Mouse (Mus musculus): Measurements from ENCODE around the gene Flrt3.

The Flrt3 gene

DNA sequence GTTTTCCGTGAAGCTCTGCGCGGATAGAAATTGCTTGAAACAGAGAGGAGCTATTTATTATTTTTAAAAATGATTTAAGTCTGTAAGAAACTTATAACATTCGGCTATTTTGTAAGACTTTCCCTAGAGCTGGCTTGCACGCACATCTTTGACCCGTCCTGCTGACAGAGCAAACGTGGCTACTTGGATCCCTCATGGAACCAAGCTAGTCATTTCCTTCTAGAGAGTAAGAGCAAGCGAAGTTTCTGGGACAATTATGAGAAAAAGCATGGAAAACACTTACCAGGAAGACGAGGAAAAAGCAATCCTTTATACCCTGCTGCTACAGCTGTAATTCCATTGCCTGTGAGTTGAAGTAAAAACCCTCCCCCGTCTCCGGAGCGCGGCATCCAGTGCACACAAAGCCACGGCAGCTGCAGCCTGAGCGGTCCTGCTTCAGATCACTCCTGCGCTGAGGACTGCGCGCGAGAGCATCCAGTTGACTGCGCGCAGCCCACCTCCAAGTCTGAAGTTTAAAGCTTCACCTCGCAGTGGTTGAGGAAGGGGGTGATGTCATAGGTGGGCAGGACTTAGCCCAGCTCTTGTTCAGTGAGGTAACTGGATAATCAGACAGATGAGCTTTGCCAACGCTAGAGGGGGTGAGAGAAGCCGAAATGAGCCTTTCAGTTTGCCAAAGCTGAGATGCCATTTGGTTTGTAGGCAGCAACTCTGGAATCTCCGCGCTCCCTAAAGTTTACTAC is at the start of gene Flrt3:
Gene Flrt3, minus strand, starts transcription at position 507 of the 740 bp plus-strand sequence.
- DNase-seq (ENCODE audit: low read depth, low spot score) = peak; percentile 99

DNA sequence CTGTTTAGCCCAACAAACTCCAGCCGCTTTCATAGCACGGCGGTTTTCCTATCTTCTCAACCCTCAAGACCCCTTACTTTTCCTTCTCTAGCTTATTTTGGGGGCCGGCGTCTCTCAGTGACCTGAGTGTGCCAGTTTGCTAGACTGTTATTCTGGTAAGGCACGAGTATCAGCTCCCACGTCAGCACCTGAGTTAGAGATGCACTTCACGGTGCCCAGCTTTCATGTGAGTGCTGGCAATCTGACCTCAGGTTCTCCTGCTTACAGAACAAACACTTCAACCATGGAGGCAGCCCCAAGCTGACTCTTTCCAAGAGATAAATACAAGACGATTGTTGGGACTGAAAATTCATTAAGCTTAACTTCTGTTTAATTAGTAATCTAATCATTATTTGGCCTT is 46.1 kb upstream of the Flrt3 start:
- no peak for DNase-seq (ENCODE audit: low read depth, low spot score)

DNA sequence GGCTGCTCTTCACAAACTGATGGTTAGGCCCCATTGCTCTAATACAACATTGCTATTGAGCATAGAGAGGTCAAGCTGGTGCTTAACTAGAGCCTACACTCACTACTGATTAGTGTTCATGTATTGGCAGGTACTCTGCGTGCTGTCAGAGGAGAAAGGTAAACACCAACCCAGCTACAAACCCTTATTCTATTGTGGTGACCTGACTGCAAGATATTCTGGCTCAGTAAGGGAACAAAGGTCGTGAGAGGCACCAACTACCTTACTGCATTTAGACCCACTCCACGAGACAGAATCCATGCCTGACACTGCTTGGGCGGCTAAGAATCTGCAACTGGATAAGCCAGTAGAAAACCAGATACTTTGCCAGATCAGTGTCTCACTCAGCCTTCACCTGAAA is 44.6 kb upstream of the Flrt3 start:
- no peak for DNase-seq (ENCODE audit: low read depth, low spot score)

DNA sequence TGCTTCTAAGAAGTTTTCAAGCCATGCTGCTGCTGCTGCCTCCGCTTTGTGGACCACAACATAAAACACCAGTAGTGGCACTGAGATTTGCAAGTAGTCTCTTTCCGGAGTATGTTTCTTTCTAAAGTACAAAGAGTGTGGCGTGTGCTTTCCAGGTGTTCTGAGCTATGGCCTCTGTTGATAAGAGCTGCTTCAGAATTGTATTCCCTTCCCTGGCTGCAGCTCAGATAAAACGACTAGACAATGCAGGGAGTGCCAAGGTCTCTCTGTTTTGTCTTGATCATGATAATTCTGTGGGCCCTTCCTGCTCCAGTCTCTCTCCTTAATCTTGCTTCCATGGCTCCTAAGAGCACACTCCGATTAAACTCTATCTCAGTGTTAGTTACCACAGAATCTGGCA is 36.3 kb upstream of the Flrt3 start:
- DNase-seq (ENCODE audit: low read depth, low spot score) = no peak

DNA sequence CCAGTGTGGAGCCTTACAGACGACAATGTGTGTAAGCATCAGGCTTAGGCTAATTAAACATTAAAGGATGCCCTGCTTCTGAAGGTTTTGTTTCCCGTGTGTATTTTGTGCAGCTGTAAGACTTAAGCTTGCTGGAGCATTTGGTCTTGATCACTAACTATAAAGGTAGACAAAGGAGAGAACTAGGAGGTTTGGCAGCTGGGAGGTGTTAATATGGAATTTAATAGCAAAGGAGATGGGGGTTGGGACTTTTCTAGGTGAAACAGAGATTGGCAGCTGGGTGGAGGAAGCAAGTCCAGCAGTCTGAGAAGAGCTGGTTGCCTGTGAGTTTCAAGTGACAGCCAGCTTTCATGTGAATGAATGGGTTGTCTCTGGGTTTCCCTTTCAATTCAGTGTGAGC is 34.0 kb upstream of the Flrt3 start:
- no peak for DNase-seq (ENCODE audit: low read depth, low spot score)

DNA sequence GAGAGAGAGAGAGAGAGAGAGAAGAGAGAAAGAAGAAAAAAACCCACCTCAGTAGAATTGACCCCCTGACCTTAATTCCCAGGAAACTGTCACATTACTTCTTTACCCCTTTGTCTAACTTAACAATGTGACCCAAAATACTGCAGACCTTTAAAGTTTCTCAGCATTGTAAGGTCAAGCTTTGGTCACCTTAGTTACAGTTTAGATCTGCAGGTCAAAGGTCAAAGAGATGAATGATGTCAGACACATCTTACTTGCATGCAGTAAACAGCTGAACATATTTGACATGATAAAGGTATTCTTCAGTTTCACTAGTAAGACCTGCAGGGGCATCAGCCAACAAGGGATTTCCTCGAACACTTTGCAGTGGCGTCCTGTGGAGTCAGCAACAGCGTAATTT is 32.9 kb upstream of the Flrt3 start:
- DNase-seq (ENCODE audit: low read depth, low spot score) = no peak

DNA sequence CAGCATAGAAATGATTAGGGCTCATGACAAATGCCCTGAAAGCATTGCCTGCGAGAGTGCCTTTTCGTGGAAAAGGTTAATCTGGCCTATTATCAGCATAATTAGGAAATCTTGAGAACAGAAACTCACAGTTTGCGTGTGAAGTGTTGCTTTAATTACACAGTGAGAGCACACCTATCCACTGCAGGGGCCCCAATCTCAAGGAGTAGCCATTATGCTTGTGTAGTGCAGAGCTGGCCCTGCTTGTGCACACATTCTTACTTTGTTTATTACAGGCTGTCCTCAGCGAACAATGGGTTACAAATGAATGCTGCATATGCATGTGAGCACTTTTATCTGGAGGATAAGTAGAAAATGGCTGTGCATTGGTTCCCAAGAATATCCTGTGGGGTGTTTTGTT is 32.1 kb upstream of the Flrt3 start:
- DNase-seq (ENCODE audit: low read depth, low spot score) = no peak

DNA sequence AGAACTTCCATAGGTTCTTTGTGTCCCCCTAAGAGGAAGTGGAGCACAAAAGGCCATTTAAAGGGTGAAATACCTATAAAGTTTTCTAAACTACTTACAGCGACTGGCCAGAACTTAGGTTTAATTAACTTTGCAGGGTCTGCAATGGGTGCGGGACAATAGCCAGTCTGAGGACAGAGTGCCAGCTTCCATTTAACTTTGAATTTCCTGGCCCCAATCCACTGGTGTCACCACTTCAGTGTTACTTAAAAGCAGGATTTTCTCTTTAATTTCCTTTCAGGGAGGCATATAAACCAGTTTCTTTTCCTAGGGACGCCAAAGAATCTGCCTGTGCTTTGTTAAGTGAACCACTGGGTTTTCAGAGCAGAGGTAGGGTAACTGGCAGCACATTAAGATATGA is 27.3 kb upstream of the Flrt3 start:
- DNase-seq (ENCODE audit: low read depth, low spot score) = no peak

DNA sequence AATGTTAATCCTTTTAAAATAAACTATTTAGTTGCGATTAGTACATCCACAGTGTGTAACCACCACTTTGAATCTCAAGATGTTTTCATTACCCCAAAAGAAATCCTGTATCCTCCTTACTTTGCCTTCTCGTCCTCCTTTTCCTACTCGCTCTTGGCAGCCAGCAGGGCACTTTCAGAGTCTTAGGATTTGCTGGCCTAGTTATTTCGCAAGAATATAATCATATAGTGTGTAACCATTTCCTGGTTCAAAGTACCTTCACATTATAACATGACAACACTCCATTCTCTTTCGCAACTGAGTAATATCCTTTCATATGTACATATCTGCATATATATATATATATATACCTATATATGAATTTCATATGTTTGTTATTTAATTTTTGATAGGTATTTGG is 22.6 kb upstream of the Flrt3 start:
- DNase-seq (ENCODE audit: low read depth, low spot score) = no peak

DNA sequence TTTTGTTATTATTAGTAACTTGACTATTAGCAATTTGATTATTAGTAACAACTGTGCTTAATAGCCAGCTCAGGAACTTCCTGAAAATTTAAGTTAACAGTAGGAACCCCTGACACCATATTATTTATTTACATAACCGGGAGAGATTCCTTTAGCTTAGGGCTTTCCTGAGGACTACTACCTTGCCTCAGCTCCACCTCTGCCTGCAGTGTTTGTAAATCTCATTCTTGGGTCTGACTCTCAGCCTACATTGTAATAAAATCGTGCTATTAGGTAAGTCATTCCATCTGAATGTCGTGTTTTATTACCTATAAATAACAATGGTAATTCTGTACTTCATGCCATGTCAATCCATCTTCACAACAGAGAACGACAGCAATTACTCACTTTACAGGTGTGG is 21.2 kb upstream of the Flrt3 start:
- no peak for DNase-seq (ENCODE audit: low read depth, low spot score)

DNA sequence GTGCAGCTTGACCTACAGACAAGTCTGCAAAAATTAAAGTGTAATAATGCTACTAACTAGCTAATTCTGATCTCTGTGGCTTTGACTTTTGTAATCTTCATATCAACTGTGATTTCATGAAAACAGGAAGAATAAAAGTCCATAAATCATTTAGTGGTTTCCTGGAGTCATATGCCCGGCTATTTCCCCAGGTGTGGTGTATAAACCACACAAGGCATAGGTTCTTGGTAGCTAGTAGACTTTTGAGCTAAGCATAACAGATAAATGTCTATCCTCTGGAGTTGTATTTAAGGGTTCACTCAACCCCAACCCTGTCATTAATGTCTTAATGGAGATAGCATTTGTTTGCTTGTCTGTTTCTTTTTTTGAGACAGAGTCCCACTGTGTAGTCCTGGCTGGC is 20.1 kb upstream of the Flrt3 start:
- DNase-seq (ENCODE audit: low read depth, low spot score) = no peak

DNA sequence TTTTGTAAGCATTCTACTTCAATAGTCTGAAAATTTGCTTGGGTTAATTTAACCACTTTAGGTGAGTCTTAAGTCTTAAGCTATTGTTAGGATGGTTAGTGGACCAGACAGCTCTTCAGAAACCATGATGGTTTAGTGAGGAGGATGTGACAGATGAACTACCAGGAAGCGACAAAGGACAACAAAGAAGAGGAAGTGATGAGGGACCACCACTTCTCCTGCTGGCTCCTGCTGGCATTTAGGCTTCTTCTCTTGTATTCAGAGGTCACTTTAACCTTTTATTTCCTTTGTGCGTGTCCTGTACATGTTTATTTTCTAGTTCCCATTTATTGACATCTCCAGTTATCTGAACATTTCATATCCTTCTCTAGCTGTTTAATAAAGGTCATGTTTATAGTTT is 19.6 kb upstream of the Flrt3 start:
- no peak for DNase-seq (ENCODE audit: low read depth, low spot score)

DNA sequence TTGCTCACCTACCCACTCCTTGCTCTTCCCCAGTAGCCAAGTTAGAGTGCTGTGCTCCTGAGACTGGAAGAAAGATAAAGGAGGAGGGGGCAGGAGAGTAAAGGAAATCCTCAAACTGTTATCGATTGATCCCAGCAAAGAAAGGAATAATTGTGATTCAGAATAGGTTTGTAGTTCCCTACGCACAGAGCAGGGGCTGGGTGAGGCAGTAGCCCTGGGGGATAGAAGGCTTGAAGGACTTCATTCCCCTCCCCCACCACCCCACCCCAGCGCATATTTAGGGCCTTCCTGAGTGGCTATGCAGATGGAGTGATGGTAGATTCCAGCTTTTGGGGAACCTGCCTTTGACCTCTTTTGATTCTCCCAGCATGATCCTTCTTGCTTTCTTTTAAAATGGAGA is 5.5 kb upstream of the Flrt3 start:
- no peak for DNase-seq (ENCODE audit: low read depth, low spot score)

DNA sequence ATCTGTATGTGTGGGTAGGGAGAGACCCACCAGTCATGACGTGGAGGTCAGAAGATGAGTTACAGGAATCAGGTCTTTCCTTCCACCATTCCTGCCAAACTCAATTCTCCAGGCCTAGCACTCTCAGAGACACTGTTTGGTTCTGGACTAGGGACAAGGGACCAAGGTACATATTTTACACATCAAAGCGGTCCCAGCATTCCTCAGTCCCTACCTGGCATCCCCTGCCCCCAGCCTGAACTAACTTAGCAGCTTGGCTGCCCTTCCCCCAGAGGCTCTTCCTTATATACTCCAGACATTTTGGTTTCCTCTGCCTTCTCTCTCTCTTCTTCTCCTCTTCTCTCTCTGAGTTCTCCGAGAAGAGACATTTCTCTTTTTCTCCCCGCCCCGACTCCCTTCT is 2.2 kb upstream of the Flrt3 start:
- no peak for DNase-seq (ENCODE audit: low read depth, low spot score)

DNA sequence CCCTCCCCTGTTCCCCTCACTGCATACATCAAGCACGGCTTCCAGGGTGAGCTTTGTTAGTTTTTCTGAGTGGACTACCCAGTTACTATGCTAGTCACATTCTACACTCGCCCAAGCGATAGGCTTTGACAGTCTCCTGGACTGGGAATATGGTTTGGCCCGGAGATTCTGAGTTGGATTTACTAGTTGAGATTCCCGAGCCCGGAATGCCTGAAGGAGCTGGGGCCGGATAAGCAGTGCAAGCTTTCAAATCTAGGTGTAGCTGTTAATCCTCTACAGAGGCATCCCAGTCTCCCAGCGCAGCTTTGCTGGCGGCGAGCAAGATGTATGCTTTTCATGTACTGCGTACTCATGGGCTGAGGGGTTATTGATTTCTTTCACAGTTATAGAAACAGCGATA is 812 bp downstream of the Flrt3 start:
- peak; percentile 67 for DNase-seq (ENCODE audit: low read depth, low spot score)

DNA sequence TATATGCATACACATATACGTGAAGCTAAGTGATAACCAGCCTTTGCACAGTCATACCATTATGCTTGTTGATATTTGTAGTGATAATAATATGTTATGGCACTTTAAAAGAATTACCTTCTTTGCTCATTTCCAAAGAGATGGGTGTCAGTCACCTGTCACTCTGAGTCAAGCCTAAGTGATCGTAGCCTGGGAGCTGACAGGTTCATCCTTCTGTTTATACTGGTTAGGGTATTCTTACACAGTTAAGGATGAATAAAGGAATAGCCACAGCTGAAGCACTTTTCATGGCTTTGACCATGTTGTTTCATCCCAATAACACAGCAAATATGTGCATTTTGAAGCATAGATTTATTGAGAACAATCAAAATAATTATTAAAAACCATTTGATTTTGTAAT is 1.5 kb downstream of the Flrt3 start:
- DNase-seq (ENCODE audit: low read depth, low spot score) = no peak

DNA sequence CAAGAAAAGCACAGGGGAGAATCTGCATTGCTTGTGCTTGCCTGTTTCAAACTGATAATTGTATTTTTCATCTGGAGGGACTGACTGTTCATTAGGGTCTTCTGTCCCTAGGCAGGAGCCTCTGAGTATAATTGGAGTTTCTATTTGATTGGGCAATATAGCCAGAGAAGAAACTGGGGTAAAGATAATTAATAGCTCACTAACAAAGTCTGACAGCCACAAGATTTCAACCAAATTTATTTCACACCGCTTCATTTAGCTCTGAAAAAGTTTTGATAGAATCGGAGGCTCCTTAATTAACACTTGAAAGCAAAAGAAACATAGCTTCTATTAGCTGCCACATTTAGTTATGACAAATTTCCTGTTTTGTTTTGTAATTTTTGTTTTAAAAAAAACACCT is 2.2 kb downstream of the Flrt3 start:
- DNase-seq (ENCODE audit: low read depth, low spot score) = no peak

DNA sequence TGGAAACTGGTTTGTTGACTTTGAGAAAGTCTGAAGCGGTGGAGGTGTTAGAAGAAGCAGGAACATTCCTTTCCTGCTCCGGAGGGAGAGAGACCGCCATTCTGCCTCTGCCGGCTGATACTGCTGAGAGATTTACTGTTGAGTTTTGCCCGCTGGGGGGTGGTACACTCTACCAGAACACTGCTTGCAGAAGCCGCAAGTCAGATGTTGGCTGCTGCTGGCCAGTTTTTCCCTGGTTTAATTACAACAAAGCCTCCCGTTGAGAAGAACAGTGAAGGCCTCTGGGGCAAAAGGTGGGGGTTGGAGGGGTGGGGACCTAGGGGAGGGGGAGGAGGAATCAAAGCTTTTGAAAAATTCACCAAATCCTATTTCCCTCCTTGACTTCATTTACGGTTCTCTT is 3.0 kb downstream of the Flrt3 start:
- DNase-seq (ENCODE audit: low read depth, low spot score) = peak; percentile 16

DNA sequence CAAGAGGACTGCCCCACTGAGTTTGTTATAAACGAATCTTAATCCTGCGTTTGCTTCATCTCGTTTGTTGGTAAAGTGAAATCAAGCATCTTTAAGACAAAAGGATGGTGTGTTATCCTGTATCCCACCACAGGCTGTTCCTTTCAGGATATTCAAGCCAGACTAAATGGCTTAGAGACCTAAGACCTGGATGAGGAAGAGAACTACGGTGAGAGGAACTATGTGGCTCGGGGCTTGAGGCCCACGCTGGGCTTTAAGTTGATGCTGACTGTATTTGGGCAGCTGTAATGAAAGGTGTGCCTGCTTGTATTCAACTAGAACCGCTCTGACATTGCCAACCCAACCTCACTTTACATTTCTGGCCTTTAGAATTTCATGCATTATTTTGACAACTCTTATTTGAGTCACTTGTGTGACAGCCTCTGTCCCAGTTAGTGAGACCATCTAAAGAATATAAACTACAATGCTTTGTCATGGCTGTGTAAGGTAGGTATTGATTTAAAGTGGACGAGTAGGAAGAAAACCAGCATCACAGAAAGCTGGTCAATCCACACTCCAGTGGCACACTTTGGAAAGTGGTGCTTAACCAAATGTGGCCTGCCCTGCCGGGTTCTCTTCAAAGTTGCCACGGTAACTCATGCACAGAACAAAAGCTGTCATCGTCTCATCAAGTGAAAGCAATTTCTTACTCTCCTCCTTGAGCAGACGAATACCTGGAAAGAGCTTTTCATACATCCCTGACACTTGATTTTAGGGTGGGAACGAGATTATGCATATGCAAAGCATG is 3.8 kb downstream of the Flrt3 start:
- DNase-seq (ENCODE audit: low read depth, low spot score) = no peak

DNA sequence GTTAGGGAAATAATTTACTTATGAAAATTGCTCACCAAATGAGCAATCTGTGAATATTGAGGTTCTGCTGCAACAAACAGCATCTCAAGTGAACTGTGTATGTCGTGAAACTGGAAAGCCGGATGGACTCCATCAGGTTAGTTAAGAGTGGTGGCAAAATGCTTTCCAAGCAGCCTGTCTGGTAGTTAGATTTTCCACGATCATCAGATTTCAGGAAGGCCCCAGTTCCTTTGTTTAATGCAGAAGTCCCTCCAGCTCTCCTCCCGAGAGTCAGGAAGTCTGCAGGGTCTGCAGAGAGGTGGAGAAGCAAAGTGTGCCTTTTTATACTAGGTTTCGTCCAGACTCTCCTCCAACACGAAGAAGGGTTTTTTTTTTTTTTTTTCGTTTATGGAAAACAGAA is 4.4 kb downstream of the Flrt3 start:
- no peak for DNase-seq (ENCODE audit: low read depth, low spot score)

DNA sequence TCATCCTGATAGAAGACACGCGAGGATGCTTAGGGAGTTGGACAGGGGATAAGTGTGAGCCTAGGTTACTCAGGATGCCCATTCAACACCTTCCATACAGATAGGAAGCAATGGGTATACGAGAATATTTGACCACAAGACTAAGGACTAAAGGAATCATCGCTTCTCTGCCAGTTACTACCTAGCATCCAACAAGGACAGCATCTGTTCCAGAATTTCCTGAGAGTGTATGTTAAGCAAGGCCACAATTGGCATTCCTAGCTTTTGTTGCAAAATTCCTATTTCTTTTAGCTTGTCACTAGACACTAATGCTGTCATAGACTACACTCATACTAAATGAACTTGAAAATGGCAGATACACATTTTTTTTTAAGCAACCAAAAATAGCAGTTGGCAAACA is 6.9 kb downstream of the Flrt3 start:
- no peak for DNase-seq (ENCODE audit: low read depth, low spot score)

DNA sequence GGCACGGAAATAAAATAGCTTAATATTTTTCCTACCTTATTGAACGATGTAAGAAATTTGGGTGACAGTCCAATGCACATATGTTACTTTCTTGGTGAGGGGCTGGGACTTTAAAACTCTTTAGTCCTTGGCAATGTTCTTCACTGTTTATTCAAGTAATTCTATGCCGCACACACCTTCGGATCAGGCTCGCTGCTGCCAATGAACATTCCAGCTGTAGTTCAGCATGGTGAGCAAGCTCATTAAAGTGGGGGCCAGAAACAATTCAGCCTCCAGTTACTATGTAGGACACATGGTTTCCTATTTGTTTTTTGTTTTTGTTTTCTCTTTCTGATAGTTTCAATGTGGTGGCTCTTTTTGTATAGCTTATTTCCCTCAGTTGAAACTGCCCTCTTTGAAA is 8.6 kb downstream of the Flrt3 start:
- DNase-seq (ENCODE audit: low read depth, low spot score) = no peak

DNA sequence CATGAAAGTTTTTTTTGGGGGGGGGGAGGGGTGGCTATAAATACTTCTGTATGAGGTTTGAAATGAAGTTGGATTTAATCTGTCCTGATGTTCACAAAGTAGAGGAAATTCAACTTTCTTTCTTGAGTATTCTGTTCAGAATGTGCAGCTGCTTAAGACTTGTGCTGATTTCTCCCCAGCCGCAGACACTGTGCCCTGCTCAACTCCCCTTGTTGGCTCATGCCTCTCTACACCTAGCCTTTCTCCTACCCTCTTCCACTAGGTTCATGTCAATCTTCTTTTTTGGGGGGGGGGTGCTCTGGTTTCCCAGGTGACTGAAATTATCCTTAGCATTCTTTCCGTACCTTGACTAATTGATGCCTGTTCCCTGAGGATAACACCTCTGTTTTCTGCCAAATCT is 17.3 kb downstream of the Flrt3 start:
- no peak for DNase-seq (ENCODE audit: low read depth, low spot score)

Measured in 3T3-L1 (cell line).